Mouse (Mus musculus) bone marrow, adult 2 months (tissue): ENCODE measurements at regions not wholly inside any gene's neighbourhood (a gene's known extent, or its start where the extent isn't known, plus 50 kb on each side); places are given as distances from the start of the nearest gene placed in this dataset.

ENCODE experiments used
- H3K27ac ChIP-seq: fragments of 200-500 bp; 2 replicates; pipeline ENCODE4 v1.5.1; 2012; ENCODE audit warnings: low read depth, mild to moderate bottlenecking, control low read depth, inconsistent platforms, low read length; ENCODE audit not compliant: control insufficient read depth, poor library complexity, insufficient read depth
- H3K4me1 ChIP-seq: fragments of 200-500 bp; 2 replicates; pipeline ENCODE4 v1.6.1; 2011; ENCODE audit warnings: low read length; ENCODE audit not compliant: control insufficient read depth, insufficient read depth
- H3K4me3 ChIP-seq: fragments of 200-500 bp; replicated peaks from 2 replicates; pipeline ENCODE3; 2011; ENCODE audit warnings: mild to moderate bottlenecking, low read depth, low read length, control low read depth; ENCODE audit not compliant: control insufficient read depth
- CTCF ChIP-seq: fragments of 200-500 bp; IDR thresholded peaks from 2 replicates; pipeline ENCODE4 v1.5.1; 2011; ENCODE audit warnings: low read length, control low read depth; ENCODE audit not compliant: control insufficient read depth, insufficient read depth
- POLR2A ChIP-seq: fragments of 200-500 bp; IDR thresholded peaks from 2 replicates; pipeline ENCODE4 v1.6.1; 2011; ENCODE audit warnings: low read depth, mild to moderate bottlenecking, control low read depth, low read length, borderline replicate concordance; ENCODE audit not compliant: control insufficient read depth
- WGBS: fragments of 180-500 bp; shearing (Covaris S2); methylation state at CpG from one replicate; pipeline ENCODE4 v1.1.7; 2018; 5-methylcytosine and 5-hydroxymethylcytosine counted together

GRCm38 (mm10) chr16:55357686-55358085, 59.9 kb upstream of the Zpld1 start:
- H3K4me3 ChIP-seq = no peak overlapping the region
- no peaks in the 10 kb centered on the region for H3K4me1 ChIP-seq
- TF ChIP-seq POLR2A (no peak), CTCF (no peak)
- no peak overlapping the region for H3K27ac ChIP-seq
- WGBS = 53% methylated on average over 4 of the region's 4 CpGs

DNA sequence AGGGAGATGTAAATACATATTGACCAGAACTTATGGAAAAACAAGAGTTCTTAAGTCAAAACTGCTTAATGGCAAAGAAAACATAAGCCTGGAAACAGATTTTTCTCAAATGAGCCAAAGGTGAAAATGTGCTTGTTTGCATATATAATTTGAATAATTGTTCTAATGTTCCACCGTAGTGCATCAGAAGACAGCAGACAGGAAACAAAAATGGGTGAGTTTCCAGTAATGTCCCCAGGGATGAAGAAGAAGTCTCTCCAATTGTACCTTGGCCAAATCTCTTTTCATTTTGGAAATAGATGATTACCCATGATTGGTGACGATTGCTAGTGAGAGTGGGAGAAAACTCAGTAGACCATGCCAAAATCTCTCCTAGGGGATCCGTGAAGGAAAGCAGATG, 58.3 kb upstream of the Zpld1 start:
- TF ChIP-seq CTCF = no peak
- no peak for TF ChIP-seq POLR2A
- Histone ChIP-seq H3K27ac (no peak overlapping the region), H3K4me1 (no peaks in the 10 kb centered on the region), H3K4me3 (no peak overlapping the region)
- WGBS = 83% methylated on average over 3 of the region's 3 CpGs
